Comparison of ENCODE assay signal across 13 mouse cellular contexts in the genomic region with DNA sequence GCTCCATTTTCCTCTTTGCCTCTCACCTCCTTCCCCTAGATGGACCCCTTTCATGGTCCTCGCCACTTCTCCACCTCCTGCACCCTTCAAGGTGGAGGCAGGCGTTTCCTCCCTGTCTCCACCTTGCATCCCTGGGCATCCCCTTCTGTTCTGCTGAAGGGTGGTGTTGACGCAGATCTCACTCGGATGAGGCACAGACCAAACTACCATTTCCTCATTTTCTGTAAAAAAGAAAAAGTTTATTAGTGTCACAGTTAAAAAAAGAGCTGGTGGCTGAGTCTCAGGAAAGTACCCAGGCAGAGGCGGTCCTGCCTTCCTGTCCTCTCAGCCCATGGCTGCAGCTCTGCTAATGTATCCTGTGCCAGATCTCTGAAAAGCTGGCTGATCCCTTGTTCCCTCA. TPM values are rescaled to one million over a fixed set of nuclear protein-coding genes. Genes with fewer than 3 reads are reported as not detected.
DNase-seq lines count a peak whose midpoint lies in the region; ATAC-seq lines count a peak whose summit lies in the region.
"Had no signal": no experiment of that assay in that cellular context is flagged by ENCODE, and none has a peak within 500 bp of the region (broad histone marks: within the 10 kb centered on the region; RNA-seq: fewer than 3 reads in every experiment).

No protein-coding gene starts in this region.

- peaks cover 7% of the 10 kb centered on the region for H3K27me3 ChIP-seq in forebrain, embryonic 10.5 days (ENCODE audit: poor library complexity, severe bottlenecking)
- no peaks in the 10 kb centered on the region for H3K27me3 ChIP-seq in forebrain, embryonic 16.5 days (replicated peaks; ENCODE audit: control insufficient read depth, insufficient read depth, low read length)
- no peaks in the 10 kb centered on the region for H3K27me3 ChIP-seq in midbrain, embryonic 10.5 days (ENCODE audit: low read depth, poor library complexity, severe bottlenecking)
- H3K27me3 ChIP-seq in midbrain, embryonic 11.5 days (ENCODE audit: control insufficient read depth, insufficient read depth, low read length): no peaks in the 10 kb centered on the region
- H3K27me3 ChIP-seq: embryonic facial prominence, embryonic 12.5 days had no signal

- no peak for DNase-seq in forebrain, embryonic 10.5 days (ENCODE audit: extremely low spot score, low spot score)
- no peak for DNase-seq in midbrain, embryonic 10.5 days (ENCODE audit: low spot score)
- DNase-seq in midbrain, embryonic 11.5 days (ENCODE audit: low spot score, missing footprints): no peak
- DNase-seq in kidney, postnatal 10 days: no peak
- DNase-seq: lung, postnatal 36 days had no signal

- H3K4me3 ChIP-seq in forebrain, embryonic 10.5 days: peak overlapping the region; percentile 27; the same call in 1 of the 2 replicates
- no peak overlapping the region for H3K4me3 ChIP-seq in forebrain, embryonic 16.5 days (replicated peaks; ENCODE audit: low read length)
- H3K4me3 ChIP-seq in midbrain, embryonic 10.5 days: peak overlapping the region; percentile 21
- no peak overlapping the region for H3K4me3 ChIP-seq in midbrain, embryonic 11.5 days (ENCODE audit: low read depth, low read length)
- H3K4me3 ChIP-seq: embryonic facial prominence, embryonic 12.5 days had no signal

- ATAC-seq in forebrain, embryonic 16.5 days: no peak
- ATAC-seq in midbrain, embryonic 11.5 days (ENCODE audit: low FRiP score): no peak
- ATAC-seq in inflammation-experienced regulatory T-cells, adult 6 months: peak; percentile 75
- peak; percentile 60 for ATAC-seq in monocyte, adult 5-6 weeks (replicated peaks; ENCODE audit: insufficient number of reproducible peaks, low FRiP score, low TSS enrichment, poor library complexity, severe bottlenecking)
- ATAC-seq in frontal cortex, adult (ENCODE audit: low TSS enrichment): no peak

- no peak overlapping the region for H3K9ac ChIP-seq in forebrain, embryonic 16.5 days (replicated peaks; ENCODE audit: low read depth, low read length)
- no peak overlapping the region for H3K9ac ChIP-seq in midbrain, embryonic 11.5 days (ENCODE audit: low read length)
- H3K9ac ChIP-seq: embryonic facial prominence, embryonic 12.5 days had no signal

- H3K4me2 ChIP-seq in forebrain, embryonic 16.5 days (ENCODE audit: low read length): no peak overlapping the region
- no peak overlapping the region for H3K4me2 ChIP-seq in midbrain, embryonic 11.5 days
- H3K4me2 ChIP-seq: embryonic facial prominence, embryonic 12.5 days had no signal

- H3K9me3 ChIP-seq in forebrain, embryonic 10.5 days: no peaks in the 10 kb centered on the region
- no peaks in the 10 kb centered on the region for H3K9me3 ChIP-seq in forebrain, embryonic 16.5 days (ENCODE audit: control insufficient read depth, low read length)
- H3K9me3 ChIP-seq in midbrain, embryonic 10.5 days (replicated peaks): no peaks in the 10 kb centered on the region
- H3K9me3 ChIP-seq in midbrain, embryonic 11.5 days (ENCODE audit: control insufficient read depth, low read length): no peaks in the 10 kb centered on the region
- H3K9me3 ChIP-seq: embryonic facial prominence, embryonic 12.5 days had no signal

- H3K36me3 ChIP-seq in forebrain, embryonic 10.5 days (replicated peaks): no peaks in the 10 kb centered on the region
- no peaks in the 10 kb centered on the region for H3K36me3 ChIP-seq in forebrain, embryonic 16.5 days (ENCODE audit: control insufficient read depth, insufficient read depth)
- no peaks in the 10 kb centered on the region for H3K36me3 ChIP-seq in midbrain, embryonic 10.5 days
- H3K36me3 ChIP-seq in midbrain, embryonic 11.5 days (ENCODE audit: control insufficient read depth, insufficient read depth, low read length): no peaks in the 10 kb centered on the region
- H3K36me3 ChIP-seq: embryonic facial prominence, embryonic 12.5 days had no signal

- 72% methylated on average over 5 of the region's 5 CpGs for WGBS in forebrain, embryonic 10.5 days
- WGBS in forebrain, embryonic 16.5 days: 60% methylated on average over 5 of the region's 5 CpGs
- WGBS in midbrain, embryonic 10.5 days: 83% methylated on average over 5 of the region's 5 CpGs
- WGBS in midbrain, embryonic 11.5 days: 71% methylated on average over 5 of the region's 5 CpGs

- H3K27ac ChIP-seq in forebrain, embryonic 10.5 days: no peak overlapping the region
- no peak overlapping the region for H3K27ac ChIP-seq in forebrain, embryonic 16.5 days (ENCODE audit: low read length)
- H3K27ac ChIP-seq in midbrain, embryonic 10.5 days (replicated peaks): no peak overlapping the region
- H3K27ac ChIP-seq in midbrain, embryonic 11.5 days (ENCODE audit: low read depth, low read length): no peak overlapping the region
- H3K27ac ChIP-seq: embryonic facial prominence, embryonic 12.5 days had no signal

- peaks cover 21% of the 10 kb centered on the region for H3K4me1 ChIP-seq in forebrain, embryonic 10.5 days
- H3K4me1 ChIP-seq in forebrain, embryonic 16.5 days (replicated peaks; ENCODE audit: control insufficient read depth, insufficient read depth, low read length): no peaks in the 10 kb centered on the region
- peaks cover 23% of the 10 kb centered on the region for H3K4me1 ChIP-seq in midbrain, embryonic 10.5 days
- H3K4me1 ChIP-seq in midbrain, embryonic 11.5 days (ENCODE audit: control insufficient read depth, insufficient read depth, low read length): no peaks in the 10 kb centered on the region

RNA-seq across cellular contexts. Expression of a gene that starts 1.7 kb away (rescaled TPM):
- polyA plus RNA-seq in forebrain, embryonic 10.5 days (2016; fragmentation: Nextera tagmentation; extraction: Ambion mirVana): 1.8 and 3.2 TPM in 2 replicates
- polyA plus RNA-seq in forebrain, embryonic 16.5 days (2015; fragmentation: Nextera tagmentation; extraction: Ambion mirVana): not detected in 2 replicates
- 1.4 and 2.2 TPM in 2 replicates for polyA plus RNA-seq in midbrain, embryonic 10.5 days (2016; fragmentation: Nextera tagmentation; extraction: Ambion mirVana)
- polyA plus RNA-seq in midbrain, embryonic 11.5 days (2014; fragmentation: Nextera tagmentation; extraction: Ambion mirVana): 0.65 and 1.3 TPM in 2 replicates
- 1 to 10 TPM in 2 of 3 experiments, under 1 TPM in 1; 0.57 to 1.3 (median 1.3) TPM for polyA plus RNA-seq in inflammation-experienced regulatory T-cells, adult 6 months (2017; shearing (Covaris generic))
- not detected in 3 replicates for total RNA-seq in monocyte, adult 5-6 weeks (2017)
- total RNA-seq: heart, adult 8-10 months; left cerebral cortex, postnatal 36 days had no signal

RNA-seq across cellular contexts. Expression of a gene that starts 10.3 kb away (rescaled TPM):
- 0.17 and 0.58 TPM in 2 replicates for polyA plus RNA-seq in forebrain, embryonic 10.5 days (2016; fragmentation: Nextera tagmentation; extraction: Ambion mirVana)
- polyA plus RNA-seq in forebrain, embryonic 16.5 days (2015; fragmentation: Nextera tagmentation; extraction: Ambion mirVana): 0.19 and 0.90 TPM in 2 replicates
- polyA plus RNA-seq in midbrain, embryonic 10.5 days (2016; fragmentation: Nextera tagmentation; extraction: Ambion mirVana): 0.14 and 0.58 TPM in 2 replicates
- 0.15 and 0.20 TPM in 2 replicates for polyA plus RNA-seq in midbrain, embryonic 11.5 days (2014; fragmentation: Nextera tagmentation; extraction: Ambion mirVana)
- 1 to 10 TPM; 3.1 to 5.0 (median 4.9) TPM for polyA plus RNA-seq in inflammation-experienced regulatory T-cells, adult 6 months (2017; shearing (Covaris generic))
- total RNA-seq in monocyte, adult 5-6 weeks (2017): 3.7 to 10.5 TPM (median 5.6 TPM) in 3 replicates
- polyA plus RNA-seq: large intestine, adult 2 months had no signal

RNA-seq across cellular contexts. Expression of a gene that starts 10.3 kb away (rescaled TPM):
- 36.9 and 38.0 TPM in 2 replicates for polyA plus RNA-seq in forebrain, embryonic 10.5 days (2016; fragmentation: Nextera tagmentation; extraction: Ambion mirVana)
- polyA plus RNA-seq in forebrain, embryonic 16.5 days (2015; fragmentation: Nextera tagmentation; extraction: Ambion mirVana): 13.1 and 14.4 TPM in 2 replicates
- 36.2 and 39.4 TPM in 2 replicates for polyA plus RNA-seq in midbrain, embryonic 10.5 days (2016; fragmentation: Nextera tagmentation; extraction: Ambion mirVana)
- polyA plus RNA-seq in midbrain, embryonic 11.5 days (2014; fragmentation: Nextera tagmentation; extraction: Ambion mirVana): 29.9 and 36.4 TPM in 2 replicates
- polyA plus RNA-seq in inflammation-experienced regulatory T-cells, adult 6 months (2017; shearing (Covaris generic)): 100 to 1,000 TPM in 1 of 3 experiments, 10 to 100 TPM in 2; 86.3 to 118 (median 89.8) TPM
- 134 to 139 TPM (median 137 TPM) in 3 replicates for total RNA-seq in monocyte, adult 5-6 weeks (2017)

RNA-seq across cellular contexts. Expression of a gene that starts 17.2 kb away (rescaled TPM):
- polyA plus RNA-seq in forebrain, embryonic 10.5 days (2016; fragmentation: Nextera tagmentation; extraction: Ambion mirVana): 11.0 and 12.2 TPM in 2 replicates
- polyA plus RNA-seq in forebrain, embryonic 16.5 days (2015; fragmentation: Nextera tagmentation; extraction: Ambion mirVana): 2.7 and 3.3 TPM in 2 replicates
- polyA plus RNA-seq in midbrain, embryonic 10.5 days (2016; fragmentation: Nextera tagmentation; extraction: Ambion mirVana): 10.1 and 10.5 TPM in 2 replicates
- polyA plus RNA-seq in midbrain, embryonic 11.5 days (2014; fragmentation: Nextera tagmentation; extraction: Ambion mirVana): 4.5 and 4.7 TPM in 2 replicates
- polyA plus RNA-seq in inflammation-experienced regulatory T-cells, adult 6 months (2017; shearing (Covaris generic)): 100 to 1,000 TPM in 2 of 3 experiments, 10 to 100 TPM in 1; 90.7 to 159 (median 116) TPM
- 81.0 to 99.7 TPM (median 93.0 TPM) in 3 replicates for total RNA-seq in monocyte, adult 5-6 weeks (2017)

RNA-seq across cellular contexts. Expression of a gene that starts 17.3 kb away (rescaled TPM):
- polyA plus RNA-seq in forebrain, embryonic 10.5 days (2016; fragmentation: Nextera tagmentation; extraction: Ambion mirVana): 1.4 and 1.5 TPM in 2 replicates
- polyA plus RNA-seq in forebrain, embryonic 16.5 days (2015; fragmentation: Nextera tagmentation; extraction: Ambion mirVana): 0.78 and 0.99 TPM in 2 replicates
- polyA plus RNA-seq in midbrain, embryonic 10.5 days (2016; fragmentation: Nextera tagmentation; extraction: Ambion mirVana): 0.78 and 0.93 TPM in 2 replicates
- polyA plus RNA-seq in midbrain, embryonic 11.5 days (2014; fragmentation: Nextera tagmentation; extraction: Ambion mirVana): 1.0 and 1.2 TPM in 2 replicates
- 10 to 100 TPM; 32.9 to 40.0 (median 39.0) TPM for polyA plus RNA-seq in inflammation-experienced regulatory T-cells, adult 6 months (2017; shearing (Covaris generic))
- 11.8 to 27.8 TPM (median 18.2 TPM) in 3 replicates for total RNA-seq in monocyte, adult 5-6 weeks (2017)

Comparison
In these comparisons a context has a peak if more than half of its experiments do, and no peak if none do; other contexts are left out.
1. H3K4me3 ChIP-seq: peak in forebrain, embryonic 10.5 days (single experiment) and midbrain, embryonic 10.5 days (single experiment); none in forebrain, embryonic 16.5 days (single experiment) and midbrain, embryonic 11.5 days (single experiment).
2. ATAC-seq: peak in inflammation-experienced regulatory T-cells, adult 6 months (single experiment) and monocyte, adult 5-6 weeks (single experiment); none in forebrain, embryonic 16.5 days (single experiment), midbrain, embryonic 11.5 days (single experiment) and frontal cortex, adult (single experiment).